In the genomic region with DNA sequence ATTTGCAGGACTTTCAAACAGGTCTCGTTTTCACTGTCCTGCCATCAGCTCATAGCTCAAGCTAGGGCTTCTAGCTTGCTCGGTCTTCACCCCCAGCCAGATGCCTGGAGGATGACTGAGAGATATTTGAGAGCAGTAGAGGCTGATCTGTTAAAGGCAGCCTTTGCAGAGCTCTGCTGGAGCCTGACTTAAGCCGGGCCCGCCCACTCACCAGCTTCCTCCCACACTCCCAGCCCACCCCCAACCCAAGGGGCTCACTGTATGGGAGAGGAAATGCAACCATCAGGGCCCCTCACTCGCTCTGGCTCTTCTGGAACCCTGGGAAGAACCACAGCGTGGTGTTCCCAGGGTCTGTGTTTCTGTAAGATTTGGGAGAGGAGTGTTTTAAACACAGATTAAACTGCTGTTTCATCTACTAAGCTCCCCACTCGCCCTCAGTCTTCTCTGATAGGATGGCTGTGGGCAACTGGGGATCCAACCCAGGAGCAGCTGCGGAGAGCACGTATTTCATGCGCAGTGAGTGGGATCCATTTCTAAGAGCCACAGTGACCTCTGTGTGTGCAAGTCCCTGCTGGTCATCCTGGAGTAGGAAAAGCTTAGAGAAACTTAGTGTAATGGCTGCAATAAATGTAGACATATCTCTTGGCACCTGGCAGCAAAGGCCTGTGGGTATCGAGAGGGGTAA, we compare ENCODE assay signal across 8 mouse cellular contexts.
A peak's percentile ranks its signal among the peaks of the same experiment; 100 is the strongest.
DNase-seq lines count a peak whose midpoint lies in the region; ATAC-seq lines count a peak whose summit lies in the region.

No protein-coding gene starts in this region.

- H3K4me1 ChIP-seq in heart, embryonic 12.5 days (replicated peaks), result peaks cover 25% of the 10 kb centered on the region
- H3K4me1 ChIP-seq in hindbrain, embryonic 16.5 days (ENCODE audit: control insufficient read depth, insufficient read depth, low read depth, low read length), result peaks cover 4% of the 10 kb centered on the region
- peaks cover 21% of the 10 kb centered on the region for H3K4me1 ChIP-seq in midbrain, embryonic 15.5 days

- 0 out of 2 replicates have a peak overlapping the region, but pooled peaks have one; percentile 36 for H3K27ac ChIP-seq in heart, embryonic 12.5 days (ENCODE audit: poor library complexity, severe bottlenecking)
- no peak overlapping the region for H3K27ac ChIP-seq in hindbrain, embryonic 16.5 days (ENCODE audit: low read depth, low read length)
- 0 out of 2 replicates have a peak overlapping the region, but pooled peaks have one; percentile 4 for H3K27ac ChIP-seq in midbrain, embryonic 15.5 days

- no peak overlapping the region for H3K4me3 ChIP-seq in heart, embryonic 12.5 days
- no peak overlapping the region for H3K4me3 ChIP-seq in hindbrain, embryonic 16.5 days (ENCODE audit: low read length)
- no peak overlapping the region for H3K4me3 ChIP-seq in midbrain, embryonic 15.5 days

- ATAC-seq in heart, embryonic 12.5 days (ENCODE audit: insufficient number of reproducible peaks, low FRiP score), result peak; percentile 83
- peak; percentile 43; the same call in 1 of the 2 replicates for ATAC-seq in hindbrain, embryonic 16.5 days
- peak; percentile 63 for ATAC-seq in midbrain, embryonic 15.5 days (replicated peaks)

- H3K27me3 ChIP-seq in heart, embryonic 12.5 days (replicated peaks), result no peaks in the 10 kb centered on the region
- H3K27me3 ChIP-seq in hindbrain, embryonic 16.5 days (replicated peaks; ENCODE audit: control insufficient read depth, insufficient read depth, low read length), result no peaks in the 10 kb centered on the region
- H3K27me3 ChIP-seq in midbrain, embryonic 15.5 days (replicated peaks), result no peaks in the 10 kb centered on the region

- H3K4me2 ChIP-seq in heart, embryonic 12.5 days, result peak overlapping the region; percentile 38
- H3K4me2 ChIP-seq in hindbrain, embryonic 16.5 days (ENCODE audit: low read length), result peak overlapping the region; percentile 1; the same call in 1 of the 2 replicates
- no peak overlapping the region for H3K4me2 ChIP-seq in midbrain, embryonic 15.5 days

- no peak for DNase-seq in heart, postnatal 14 days
- DNase-seq in WW6 (ENCODE audit: low read depth, low spot score), result peak; percentile 11
- no peak for DNase-seq in cerebellum, postnatal 4 days (ENCODE audit: low spot score in 2 of 2)
- no peak for DNase-seq in adrenal gland, postnatal 36 days
- no peak for DNase-seq in layer of hippocampus, adult 9-11 months

- intact Hi-C loops in heart, postnatal 14 days (cut with DNase I), result no loop called here

- WGBS in heart, embryonic 12.5 days, result 15% methylated on average over 11 of the region's 11 CpGs
- 36% methylated on average over 11 of the region's 11 CpGs for WGBS in hindbrain, embryonic 16.5 days
- 27% methylated on average over 11 of the region's 11 CpGs for WGBS in midbrain, embryonic 15.5 days

- H3K9ac ChIP-seq in heart, embryonic 12.5 days, result no peak overlapping the region
- H3K9ac ChIP-seq in hindbrain, embryonic 16.5 days (ENCODE audit: low read depth, low read length), result no peak overlapping the region
- H3K9ac ChIP-seq in midbrain, embryonic 15.5 days, result no peak overlapping the region

- no peaks in the 10 kb centered on the region for H3K9me3 ChIP-seq in heart, embryonic 12.5 days (replicated peaks)
- H3K9me3 ChIP-seq in hindbrain, embryonic 16.5 days (ENCODE audit: control insufficient read depth, low read length), result no peaks in the 10 kb centered on the region
- no peaks in the 10 kb centered on the region for H3K9me3 ChIP-seq in midbrain, embryonic 15.5 days

- H3K36me3 ChIP-seq in heart, embryonic 12.5 days, result no peaks in the 10 kb centered on the region
- H3K36me3 ChIP-seq in hindbrain, embryonic 16.5 days (ENCODE audit: control insufficient read depth, insufficient read depth, low read length), result no peaks in the 10 kb centered on the region
- H3K36me3 ChIP-seq in midbrain, embryonic 15.5 days (replicated peaks), result no peaks in the 10 kb centered on the region
